Mouse (Mus musculus): ENCODE data around the gene Ltbp4.

GRCm38 (mm10) chr7:27359706-27360358 is 22.3 kb upstream of the Ltbp4 start:
- TF ChIP-seq CTCF (IDR thresholded peaks at IDR 0.05; ENCODE audit: borderline replicate concordance, insufficient read depth, low read depth, low read length) (no peak), POLR2A (IDR thresholded peaks at IDR 0.05; ENCODE audit: borderline replicate concordance, insufficient read depth, low read length) (no peak)

Data from cerebellum, adult 2 months (tissue).